Mouse (Mus musculus) frontal cortex, postnatal 25 days (tissue): Measurements from ENCODE around the gene Meis2.
A peak's percentile ranks its signal among the peaks of the same experiment; 100 is the strongest.

Experiments
- DNase-seq, 2 experiments: peaks; one replicate each; pipeline ENCODE4 v3.0.0; 2022; ENCODE audit warnings: low spot score in 2 of 2

Meis2 gene

DNA sequence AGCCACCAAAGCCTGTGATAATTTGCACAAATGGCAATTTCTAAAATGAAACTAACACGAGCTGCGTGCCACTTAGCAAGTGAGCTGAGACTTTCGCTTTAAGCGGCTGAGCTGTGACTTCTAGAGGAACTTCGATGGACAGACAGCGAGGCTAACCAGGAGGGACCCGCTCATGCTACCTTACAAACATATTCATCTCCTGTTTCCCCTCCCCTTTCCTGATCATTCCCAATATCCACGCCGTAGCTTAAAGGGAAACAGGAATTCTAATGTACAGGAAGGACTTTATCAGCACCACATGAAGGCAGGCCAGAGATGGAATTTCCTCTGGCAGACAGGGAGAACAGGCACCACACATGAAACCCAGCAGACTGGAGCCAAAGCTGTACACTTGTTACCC is 15.9 kb downstream of the Meis2 start:
- peak in 1 of 2 experiments; percentile 9 for DNase-seq

DNA sequence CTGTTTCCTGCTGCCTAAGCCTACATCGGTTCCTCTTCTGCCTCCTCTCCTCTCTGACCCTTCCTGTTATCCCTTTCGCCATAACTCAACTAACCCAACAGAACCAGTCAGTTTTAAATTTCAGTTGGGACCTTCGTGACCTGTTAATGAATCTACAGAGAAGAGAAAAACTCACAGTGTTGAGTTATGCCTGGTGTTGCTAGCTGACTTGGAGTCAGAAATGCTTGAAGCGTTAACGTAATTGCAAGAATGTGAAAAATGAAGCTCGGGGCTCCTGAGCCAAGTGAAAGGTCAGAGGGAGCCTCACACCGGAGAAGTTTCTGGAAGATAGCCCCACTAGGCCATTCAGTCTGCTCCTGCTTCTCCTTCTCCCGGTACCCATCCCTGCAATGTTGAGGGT is 18.3 kb downstream of the Meis2 start:
- no peak for DNase-seq

DNA sequence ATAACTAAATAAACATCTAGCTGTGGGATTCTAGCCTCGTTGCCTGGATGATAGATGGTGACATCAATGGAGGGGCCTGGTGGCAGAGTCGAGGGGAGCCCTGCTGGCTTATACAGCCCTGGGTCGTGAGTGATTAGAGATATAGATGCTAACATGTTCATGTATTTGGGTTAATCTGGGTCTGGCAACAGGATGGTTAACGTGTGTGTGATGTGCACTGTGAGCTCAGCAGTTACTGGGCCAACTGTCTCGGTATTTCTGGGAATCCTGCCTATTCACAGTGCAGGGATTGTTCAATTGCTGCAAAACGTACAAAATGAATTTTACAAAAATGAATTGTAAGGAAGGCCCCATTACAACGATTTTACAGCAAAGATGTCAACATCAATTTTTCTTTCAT is 20.6 kb downstream of the Meis2 start:
- no peak for DNase-seq

DNA sequence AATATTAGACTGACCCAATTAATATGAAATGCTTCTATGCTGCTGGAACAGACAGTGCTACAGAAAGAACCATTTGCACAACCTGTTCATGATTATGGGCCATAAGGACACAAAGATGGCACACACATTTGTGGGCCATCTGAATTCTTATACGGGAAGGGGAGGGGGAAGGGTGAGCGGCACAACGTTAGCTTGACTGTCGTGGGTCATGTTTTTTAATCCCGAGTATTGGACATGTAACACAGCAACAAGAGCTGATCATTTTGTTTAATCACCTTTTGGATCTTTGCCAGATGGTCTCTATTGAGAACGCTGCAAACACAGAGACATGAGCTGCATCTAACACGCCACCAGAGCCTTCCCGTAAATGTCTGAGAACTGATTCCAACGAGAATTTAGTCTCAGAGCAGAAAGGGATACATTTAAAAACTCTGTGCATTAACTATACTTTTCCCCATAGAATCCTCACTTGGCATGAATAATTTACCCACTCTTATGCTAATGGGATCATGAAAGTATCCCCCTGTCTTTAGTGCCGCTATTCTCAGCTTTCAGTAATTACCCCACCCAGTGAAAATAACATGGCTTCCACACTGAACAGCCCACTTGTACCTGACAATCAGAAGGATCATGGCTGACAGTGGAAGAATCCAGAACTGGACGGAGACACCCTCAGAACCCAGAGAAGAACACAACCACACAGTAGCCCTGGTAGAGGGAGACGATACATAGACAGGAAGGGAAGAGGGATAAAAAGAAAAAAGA is 22.5 kb downstream of the Meis2 start:
- peak in 1 of 2 experiments; percentile 3 for DNase-seq

DNA sequence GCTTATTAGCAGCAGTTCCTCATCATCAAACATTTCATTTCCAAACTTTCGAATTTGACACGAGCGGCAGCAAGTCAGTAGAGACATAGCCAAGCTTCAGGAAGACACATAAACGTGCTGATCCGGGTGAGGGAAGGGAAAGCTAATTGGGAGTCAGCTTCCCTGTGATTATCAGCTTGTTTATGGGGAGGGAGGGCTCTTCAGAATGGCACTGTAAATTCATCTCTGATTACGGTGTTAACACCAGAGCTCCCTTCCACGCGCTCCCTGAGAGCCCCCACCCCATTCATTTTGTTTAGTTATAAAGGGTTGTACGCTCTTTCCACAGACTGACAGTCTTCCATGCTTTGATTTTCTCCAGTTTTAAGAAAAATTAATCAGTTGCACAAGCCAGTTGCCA is 23.2 kb downstream of the Meis2 start:
- no peak for DNase-seq

DNA sequence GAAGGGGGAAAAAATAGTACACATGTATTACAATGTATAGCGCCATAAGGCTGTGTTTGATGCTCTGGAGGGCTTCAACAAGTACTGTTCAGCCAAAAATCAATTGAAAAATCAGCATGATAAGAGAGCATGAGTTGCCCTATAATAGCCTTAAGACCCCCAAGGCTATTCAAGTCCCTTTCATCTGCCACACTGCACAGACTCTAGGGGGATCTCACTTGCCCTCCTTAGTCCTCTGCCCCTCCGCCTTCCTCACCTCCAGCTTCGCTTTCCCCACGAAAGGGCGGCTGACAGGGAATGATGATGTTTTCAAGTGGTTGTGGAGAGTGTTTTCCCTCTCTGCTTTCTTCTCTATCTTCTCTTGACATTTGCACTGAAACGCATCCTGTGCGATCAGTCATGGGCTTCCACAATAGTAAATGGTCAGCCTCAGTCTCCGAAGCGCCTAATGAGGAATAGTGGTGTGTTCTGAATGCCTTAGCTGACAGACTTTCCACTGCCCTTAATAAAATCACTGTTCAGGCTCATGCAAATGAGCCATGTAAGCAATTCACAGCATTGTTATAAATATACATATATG is 23.9 kb downstream of the Meis2 start:
- no peak for DNase-seq

DNA sequence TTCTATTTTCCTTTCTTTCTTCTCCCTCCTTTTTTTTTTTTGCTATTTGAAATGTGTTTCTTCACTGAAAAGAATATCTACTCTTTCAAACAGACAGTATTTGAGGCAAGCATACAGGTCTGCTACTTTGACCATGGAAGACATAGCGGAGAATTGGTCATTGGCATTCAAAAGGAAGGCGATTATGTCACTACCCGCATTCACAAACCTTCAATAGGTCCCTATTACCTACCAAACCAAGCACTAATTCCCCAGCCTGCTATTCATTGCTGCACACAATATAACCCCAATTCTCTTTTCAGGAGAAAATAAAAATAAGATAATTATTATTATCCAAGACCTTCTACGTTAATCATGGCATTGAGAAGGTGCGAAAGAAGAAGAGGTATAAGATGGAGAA is 30.3 kb downstream of the Meis2 start:
- no peak for DNase-seq

DNA sequence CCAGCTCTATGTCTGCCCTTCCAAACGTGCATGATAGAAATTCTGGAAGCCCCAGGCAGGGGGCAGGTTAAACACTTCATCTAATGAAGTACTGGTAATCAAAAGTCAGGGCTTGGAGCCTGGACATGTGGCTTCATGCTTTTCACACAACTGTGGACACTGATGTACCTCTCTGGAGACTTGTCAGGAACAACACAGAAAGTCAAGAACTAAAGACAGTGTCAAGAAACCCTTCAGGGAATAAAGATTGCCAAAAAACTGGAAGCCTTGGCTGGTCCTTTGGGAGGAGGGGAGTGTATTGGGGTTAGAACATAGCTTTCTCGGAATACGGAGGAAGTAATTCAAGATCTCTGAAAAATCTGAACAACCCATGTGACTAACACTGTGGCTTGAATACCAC is 37.5 kb downstream of the Meis2 start:
- DNase-seq, result no peak

DNA sequence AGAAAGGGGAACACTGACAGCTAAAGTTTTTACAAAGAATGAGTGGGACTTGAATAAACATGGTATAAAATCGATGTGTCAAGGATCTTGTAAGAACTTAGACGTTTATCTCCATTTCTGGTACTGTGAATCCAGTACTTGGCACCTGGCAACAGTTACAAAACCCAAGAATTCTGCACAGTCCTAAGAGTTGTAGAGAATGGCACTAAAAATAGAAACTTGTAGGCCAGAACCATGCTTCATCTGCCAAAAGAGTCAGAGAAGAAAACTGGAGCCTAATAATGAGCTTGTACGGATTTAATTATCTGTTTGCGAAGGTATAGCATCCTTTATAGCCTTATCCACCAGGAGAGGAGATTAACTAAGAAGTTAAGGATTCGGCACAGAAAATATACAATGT is 42.8 kb downstream of the Meis2 start:
- no peak for DNase-seq

DNA sequence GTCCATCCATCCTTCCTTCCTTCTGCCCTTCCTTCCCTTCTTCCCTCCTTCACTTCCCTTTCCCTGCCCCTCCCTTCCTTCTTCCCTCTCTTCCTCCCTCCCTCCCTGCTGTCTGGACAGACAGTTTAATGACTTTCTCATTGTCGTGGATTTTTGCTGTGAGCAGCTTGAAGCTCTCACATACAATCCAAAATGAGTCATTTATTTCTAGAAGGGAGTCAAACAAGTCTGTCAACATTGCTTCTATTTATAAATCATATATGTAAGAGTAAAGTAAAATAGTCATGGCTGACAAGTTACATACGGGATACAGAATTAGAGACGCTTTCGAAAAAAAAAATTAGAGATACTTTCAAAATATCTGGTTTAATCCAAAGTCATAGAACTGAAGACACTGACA is 43.7 kb downstream of the Meis2 start:
- DNase-seq, result no peak

DNA sequence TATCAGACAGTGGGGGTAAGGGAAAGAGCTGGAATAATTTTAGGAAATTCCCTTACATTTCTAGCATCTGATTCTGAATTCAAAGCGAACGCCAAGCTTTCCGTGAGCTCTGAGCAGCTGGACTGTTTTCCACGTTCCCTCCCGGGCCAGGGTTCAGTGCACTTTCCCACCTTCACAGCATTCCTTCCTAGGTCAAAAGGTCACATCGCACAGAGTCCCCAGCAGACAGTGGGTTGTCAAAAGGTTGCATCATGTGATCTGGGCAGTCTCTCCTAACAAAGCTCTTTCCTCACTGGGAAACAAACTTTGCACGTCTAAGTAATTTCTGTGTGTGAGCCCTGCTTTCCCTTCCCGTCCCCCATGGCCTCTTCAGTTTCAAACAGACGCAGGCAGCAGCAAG is 44.6 kb downstream of the Meis2 start:
- no peak for DNase-seq

DNA sequence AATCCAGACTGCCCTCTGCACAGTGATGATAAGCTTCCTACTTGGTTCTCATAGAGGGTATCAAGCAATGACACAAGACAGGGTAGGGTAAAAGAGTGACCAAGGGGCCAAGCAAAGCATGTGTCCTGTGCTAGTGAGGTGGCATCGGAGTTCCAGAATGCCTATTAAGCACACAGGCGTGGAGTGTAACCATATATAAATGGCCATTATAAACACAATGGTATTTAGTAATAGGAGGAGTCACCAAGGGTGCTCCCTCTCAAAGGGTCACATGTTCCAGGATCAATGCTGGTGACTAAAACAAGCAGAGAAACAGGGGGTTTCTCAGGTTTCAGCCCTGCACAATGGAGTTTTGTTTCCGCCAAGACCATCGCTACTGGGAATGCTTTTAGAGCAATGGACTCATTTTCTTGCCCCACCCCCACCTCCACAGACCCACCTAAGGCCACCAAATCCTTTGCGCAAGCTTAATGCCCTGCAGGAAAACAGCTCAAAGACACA is 45.1 kb downstream of the Meis2 start:
- DNase-seq, result no peak

DNA sequence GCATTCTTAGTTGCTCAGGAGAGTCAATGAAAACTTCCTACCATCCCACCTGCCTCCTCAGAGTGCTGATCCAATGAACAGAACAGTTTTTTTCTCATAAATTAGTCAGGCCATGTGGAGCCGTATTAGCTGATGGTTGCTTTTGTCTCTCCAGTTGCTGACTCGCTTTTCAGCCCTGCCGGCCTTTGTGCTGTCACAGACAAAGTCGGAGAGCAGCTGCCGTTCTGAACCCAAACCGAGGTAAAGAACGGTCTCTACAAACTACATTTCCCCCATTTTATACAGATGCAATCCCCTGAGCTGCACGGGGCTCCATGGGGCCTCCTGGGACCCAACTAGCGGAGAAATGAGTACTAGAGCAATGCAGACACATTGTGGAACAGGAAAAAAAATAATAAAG is 45.7 kb downstream of the Meis2 start:
- no peak for DNase-seq

DNA sequence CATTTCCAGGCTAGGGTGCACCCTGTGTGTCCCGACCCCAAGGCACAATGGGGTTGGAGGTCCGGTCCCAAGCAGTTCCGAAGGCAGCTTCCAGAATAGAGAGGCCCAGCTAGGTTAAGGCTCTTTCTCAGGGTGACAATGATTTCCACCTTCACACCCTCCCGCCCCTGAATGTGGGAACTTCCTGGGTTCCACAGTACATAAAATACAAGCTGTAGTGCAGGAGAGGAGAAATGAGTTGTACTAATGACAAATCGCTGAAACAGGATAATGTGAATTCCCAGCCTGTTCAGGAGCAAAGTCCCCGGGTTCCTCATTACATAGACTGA is 46.2 kb downstream of the Meis2 start:
- DNase-seq, result no peak

DNA sequence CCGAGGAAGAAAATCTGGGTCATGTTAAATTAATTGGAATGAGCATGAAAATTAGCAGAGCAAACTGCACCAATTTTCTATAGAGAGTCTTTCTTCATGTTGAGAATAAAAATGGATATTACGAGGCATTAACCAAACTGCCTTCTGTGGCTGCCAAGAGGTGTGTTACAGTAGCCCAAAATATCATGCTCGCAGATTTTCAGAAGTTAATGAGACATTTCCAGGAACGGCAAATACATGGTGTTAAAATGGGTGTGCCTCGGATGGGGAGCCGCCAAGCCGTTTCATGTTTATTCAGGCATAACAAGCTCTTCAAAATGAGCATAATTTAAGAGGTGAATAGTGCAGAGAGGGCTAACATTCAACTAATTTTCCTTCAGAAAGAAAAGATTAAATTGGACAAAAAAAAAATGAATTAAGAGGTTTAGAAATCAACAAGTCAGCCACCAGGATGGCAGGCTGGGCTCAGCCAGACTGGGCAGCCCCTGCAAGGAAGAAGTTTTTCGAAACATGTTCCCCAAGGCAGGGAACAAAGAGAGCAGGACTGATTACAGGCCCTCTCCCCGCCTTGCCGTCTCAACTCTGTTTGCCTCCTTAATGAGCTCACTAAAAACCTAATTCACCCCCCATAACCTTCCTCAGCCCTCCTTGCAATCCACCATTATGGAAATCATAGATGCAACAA is 46.7 kb downstream of the Meis2 start:
- no peak for DNase-seq

DNA sequence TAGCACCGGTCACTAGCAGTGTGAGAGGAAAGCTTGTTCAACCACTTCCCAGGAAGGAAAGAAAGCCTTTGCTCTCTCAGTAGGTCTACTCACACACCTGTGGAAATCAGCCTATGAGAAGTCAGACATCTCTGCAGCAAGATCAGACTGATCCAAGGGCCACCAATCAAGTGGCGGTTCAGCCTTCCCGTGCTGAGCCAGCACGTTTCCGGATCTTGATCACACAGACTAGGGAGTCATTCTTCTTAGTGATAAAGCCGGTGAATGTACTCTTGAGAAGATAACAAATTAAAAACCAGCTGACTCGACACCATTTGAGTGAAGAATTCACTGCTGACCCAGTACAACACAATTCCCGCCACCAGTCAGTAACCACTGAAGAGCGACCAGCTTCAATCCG is 50.1 kb downstream of the Meis2 start:
- no peak for DNase-seq

DNA sequence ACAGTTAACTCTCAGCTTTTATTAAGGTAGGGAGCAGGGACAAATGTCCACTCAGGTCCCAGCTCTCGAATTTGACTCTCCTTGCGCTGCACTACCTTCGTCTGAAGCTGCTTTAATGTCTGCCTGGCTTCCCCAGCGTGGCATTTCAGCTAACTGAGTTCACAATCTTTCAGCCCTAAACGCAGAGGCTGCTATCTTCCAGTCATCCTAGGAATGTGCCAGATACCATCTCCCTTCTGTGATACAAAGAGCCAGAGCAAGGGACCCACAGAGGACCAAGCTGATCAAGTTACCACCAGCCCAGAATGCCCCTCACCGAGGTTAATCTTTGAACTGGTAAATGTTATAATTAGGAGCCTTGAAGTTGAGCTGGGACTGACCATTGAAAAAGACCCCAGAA is 55.2 kb downstream of the Meis2 start:
- DNase-seq, result no peak

DNA sequence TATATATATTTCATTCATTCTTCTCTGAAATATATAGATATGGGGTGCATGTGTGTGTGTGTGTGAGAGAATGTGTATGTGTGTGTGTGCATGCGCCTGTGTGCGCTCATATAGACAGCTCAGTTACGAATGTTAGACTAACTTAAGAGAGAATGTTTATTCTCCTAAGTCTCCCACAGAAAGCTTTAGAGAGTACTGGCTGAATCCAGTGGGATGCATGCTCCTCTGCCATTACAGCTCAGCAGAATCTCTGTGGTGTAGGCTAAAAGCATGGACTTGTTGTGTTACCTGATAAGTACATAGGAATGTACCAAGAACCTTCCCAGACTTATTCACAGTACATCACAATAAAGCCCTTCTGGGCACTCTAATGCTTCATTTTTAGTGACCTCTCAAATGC is 55.6 kb downstream of the Meis2 start:
- DNase-seq, result no peak

DNA sequence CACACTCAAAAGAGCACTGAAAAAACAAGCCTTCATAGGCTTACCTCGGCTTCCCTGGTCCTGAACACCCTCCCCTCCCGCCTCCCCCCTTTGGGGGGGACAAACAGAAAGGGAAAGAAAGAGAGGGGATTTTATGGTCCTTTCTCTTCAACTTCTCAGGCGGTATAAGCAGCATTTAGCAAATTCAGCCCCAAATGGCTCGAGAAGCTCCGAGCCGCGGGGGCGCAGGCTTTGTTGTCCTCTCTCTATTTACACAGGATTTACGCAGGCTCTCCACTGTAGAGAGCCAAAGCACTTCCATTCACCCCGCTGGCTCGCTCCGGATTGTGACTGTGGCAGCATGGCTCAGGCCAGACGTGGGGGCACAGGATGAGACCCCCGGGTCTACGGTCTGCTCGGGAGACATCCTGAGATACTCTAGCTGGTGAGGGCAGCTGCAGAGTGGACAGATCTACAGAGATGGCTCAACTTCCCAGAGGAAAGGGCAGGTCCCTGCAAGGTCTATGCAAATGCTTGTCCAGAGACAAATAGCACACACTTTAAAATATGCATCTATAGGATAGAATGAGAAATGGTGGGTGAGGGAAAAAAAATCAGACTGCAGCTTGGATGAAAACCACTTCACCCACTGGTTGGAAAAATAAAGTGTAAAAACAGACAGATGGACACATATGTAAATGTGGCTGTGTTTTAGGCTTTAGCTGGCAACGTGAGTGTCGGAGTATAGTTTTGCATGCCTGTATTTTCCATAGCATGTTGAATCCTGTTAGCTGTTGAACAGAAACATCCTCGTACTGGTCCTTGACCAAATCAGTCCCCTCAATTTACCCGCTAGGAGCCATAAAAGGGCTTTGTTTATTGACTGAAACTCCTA is 56.3 kb downstream of the Meis2 start:
- no peak for DNase-seq

DNA sequence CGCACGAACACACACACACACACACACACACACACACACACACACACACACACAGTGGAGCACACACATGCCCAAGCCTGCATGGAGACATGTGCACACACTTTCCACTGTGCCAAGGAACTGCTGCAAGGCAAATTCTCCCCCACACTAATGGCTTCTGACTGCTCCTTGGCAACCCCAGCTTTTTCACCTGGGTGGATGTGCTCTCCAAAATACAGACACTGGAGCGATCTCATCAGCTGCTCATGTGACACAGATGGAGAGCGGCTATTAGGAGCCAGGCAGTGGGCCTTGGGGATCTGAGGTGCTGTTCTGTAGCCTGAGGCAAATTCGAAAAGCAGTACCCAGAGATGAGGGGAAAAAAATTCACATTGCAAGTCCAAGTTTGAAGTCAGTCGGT is 63.3 kb downstream of the Meis2 start:
- no peak for DNase-seq

DNA sequence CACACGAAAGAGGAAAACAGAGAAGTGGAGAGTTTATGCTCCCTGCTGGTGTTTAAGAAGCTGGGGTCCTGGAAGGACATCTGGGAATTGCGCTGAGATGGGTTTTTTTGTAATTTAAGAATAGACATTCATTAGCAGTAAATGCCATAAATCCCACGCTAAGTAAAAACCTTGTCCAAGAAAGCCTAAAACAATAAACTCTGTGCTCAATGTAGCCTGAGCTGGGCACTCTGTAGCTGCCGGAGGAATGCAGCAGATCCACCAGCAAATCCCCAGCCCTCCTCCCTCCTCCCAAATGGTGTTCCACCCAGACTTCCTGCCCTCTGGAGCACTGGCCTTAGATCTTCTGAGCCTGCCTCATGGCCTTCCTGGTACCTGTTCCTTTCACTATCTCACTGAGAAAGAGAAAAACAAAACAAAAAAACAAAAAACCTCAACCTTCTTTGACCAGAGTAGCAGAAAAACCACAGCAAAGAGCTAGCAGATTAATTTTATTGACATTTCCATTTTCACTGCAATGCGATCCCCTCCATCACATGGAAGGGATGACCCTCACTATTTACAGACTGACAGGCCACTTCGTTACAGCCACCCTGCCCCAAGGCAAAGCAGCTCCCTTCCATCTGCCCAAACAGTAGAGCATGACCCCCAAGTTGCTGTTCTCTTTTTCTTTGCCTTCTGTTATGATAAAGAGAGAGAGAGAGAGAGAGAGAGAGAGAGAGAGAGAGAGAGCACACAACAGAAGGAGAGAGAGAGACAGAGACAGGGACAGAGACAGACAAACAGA is 64.1 kb downstream of the Meis2 start:
- DNase-seq, result no peak
